Comparison of ENCODE assay signal across 11 mouse cellular contexts in genomic region chr16:66768684-66769389, GRCm38 (mm10).
A peak's percentile ranks its signal among the peaks of the same experiment; 100 is the strongest.
DNase-seq lines count a peak whose midpoint lies in the region; ATAC-seq lines count a peak whose summit lies in the region.
"Had no signal": no experiment of that assay in that cellular context is flagged by ENCODE, and none has a peak within 500 bp of the region (broad histone marks: within the 10 kb centered on the region; RNA-seq: fewer than 3 reads in every experiment).

No protein-coding gene starts in this region.

- ATAC-seq in embryonic facial prominence, embryonic 14.5 days (ENCODE audit: low read depth) = peak; percentile 72

- H3K36me3 ChIP-seq in embryonic facial prominence, embryonic 14.5 days (ENCODE audit: control insufficient read depth, insufficient read depth, low read length) = no peaks in the 10 kb centered on the region
- H3K36me3 ChIP-seq in embryonic facial prominence, embryonic 10.5 days (replicated peaks) = no peaks in the 10 kb centered on the region
- H3K36me3 ChIP-seq: limb, embryonic 15.5 days had no signal

- no peaks in the 10 kb centered on the region for H3K9me3 ChIP-seq in embryonic facial prominence, embryonic 14.5 days (ENCODE audit: control insufficient read depth, low read length)
- H3K9me3 ChIP-seq in embryonic facial prominence, embryonic 10.5 days = no peaks in the 10 kb centered on the region
- H3K9me3 ChIP-seq: limb, embryonic 15.5 days had no signal

- H3K4me1 ChIP-seq in embryonic facial prominence, embryonic 14.5 days (ENCODE audit: control insufficient read depth, insufficient read depth, low read length) = 0 out of 2 replicates have a peak, but pooled peaks cover 4% of the 10 kb centered on the region
- no peaks in the 10 kb centered on the region for H3K4me1 ChIP-seq in embryonic facial prominence, embryonic 10.5 days
- H3K4me1 ChIP-seq: limb, embryonic 15.5 days had no signal

- WGBS in embryonic facial prominence, embryonic 14.5 days = 59% methylated on average over 4 of the region's 4 CpGs
- 78% methylated on average over 4 of the region's 4 CpGs for WGBS in embryonic facial prominence, embryonic 10.5 days

- H3K27ac ChIP-seq in embryonic facial prominence, embryonic 14.5 days (replicated peaks; ENCODE audit: low read depth, low read length) = no peak overlapping the region
- H3K27ac ChIP-seq in embryonic facial prominence, embryonic 10.5 days (replicated peaks) = no peak overlapping the region
- H3K27ac ChIP-seq: limb, embryonic 15.5 days; macrophage had no signal

- DNase-seq in embryonic facial prominence, embryonic 14.5 days (ENCODE audit: low spot score) = peak; percentile 71
- no peak for DNase-seq in embryonic facial prominence, embryonic 10.5 days (ENCODE audit: low spot score)
- peak; percentile 32 to 49 for DNase-seq in right cerebral cortex, postnatal 10 days (ENCODE audit: low spot score in 2 of 2)
- no peak for DNase-seq in right cerebral cortex, adult 18-20 months
- peak; percentile 61 for DNase-seq in layer of hippocampus, adult 9-11 months
- DNase-seq in telencephalon, adult 2 months (ENCODE audit: low read depth, low spot score) = peak; percentile 62
- no peak for DNase-seq in heart, postnatal 25 days (ENCODE audit: low spot score)
- DNase-seq in yolk sac, embryonic 10.5 days (ENCODE audit: low spot score) = no peak
- DNase-seq: adrenal gland, postnatal 10 days had no signal

- no peak overlapping the region for H3K4me2 ChIP-seq in embryonic facial prominence, embryonic 14.5 days (ENCODE audit: low read depth, low read length)
- H3K4me2 ChIP-seq: limb, embryonic 15.5 days had no signal

- no peaks in the 10 kb centered on the region for H3K27me3 ChIP-seq in embryonic facial prominence, embryonic 14.5 days (replicated peaks; ENCODE audit: control insufficient read depth, insufficient read depth, low read length)
- H3K27me3 ChIP-seq in embryonic facial prominence, embryonic 10.5 days (replicated peaks; ENCODE audit: low read depth, poor library complexity, severe bottlenecking) = no peaks in the 10 kb centered on the region
- H3K27me3 ChIP-seq: limb, embryonic 15.5 days had no signal

- intact Hi-C loops in heart, postnatal 25 days (cut with DNase I) = no loop called here

- no peak overlapping the region for H3K4me3 ChIP-seq in embryonic facial prominence, embryonic 14.5 days (ENCODE audit: low read depth, low read length)
- H3K4me3 ChIP-seq in embryonic facial prominence, embryonic 10.5 days = no peak overlapping the region
- H3K4me3 ChIP-seq: limb, embryonic 15.5 days had no signal

- H3K9ac ChIP-seq in embryonic facial prominence, embryonic 14.5 days (ENCODE audit: low read depth, low read length) = no peak overlapping the region
- H3K9ac ChIP-seq: limb, embryonic 15.5 days had no signal

Comparison
In these comparisons a context has a peak if more than half of its experiments do, and no peak if none do; other contexts are left out.
1. DNase-seq: peak in embryonic facial prominence, embryonic 14.5 days (single experiment), right cerebral cortex, postnatal 10 days (2 of 2), layer of hippocampus, adult 9-11 months (single experiment) and telencephalon, adult 2 months (single experiment); none in embryonic facial prominence, embryonic 10.5 days (single experiment), right cerebral cortex, adult 18-20 months (single experiment), heart, postnatal 25 days (single experiment) and yolk sac, embryonic 10.5 days (single experiment).